Mouse (Mus musculus) hematopoietic stem cell, adult 5-6 weeks (primary cell): Measurements from ENCODE around the gene Coch. TPM values are rescaled to one million over a fixed set of nuclear protein-coding genes. Genes with fewer than 3 reads are reported as not detected.
"Not testable (repeated sequence)": the region's sequence is repeated elsewhere in the genome, so short reads cannot be mapped to it uniquely, and the experiment has no call there.

Experiments used
- ATAC-seq, 2 experiments: fragments of 125-278 bp in 1 of 2; replicated peaks in 1 of 2; 2 replicates each; pipeline ENCODE4 v1.8.0; 2016 to 2017; ENCODE audit warnings: inconsistent platforms in 2 of 2, mild to moderate bottlenecking in 2 of 2, moderate number of reproducible peaks in 2 of 2, low read depth in 1 of 2, moderate TSS enrichment in 1 of 2; ENCODE audit not compliant: low FRiP score in 2 of 2, poor library complexity in 2 of 2, severe bottlenecking in 2 of 2, insufficient read depth in 1 of 2, low TSS enrichment in 1 of 2
- total RNA-seq: library from RNA; stranded (forward); fragments of 172-1452, 232-1000 nt; gene quantifications from 2 replicates; pipeline ENCODE4 v1.2.3, GENCODE M21; 2017

Gene Coch
- 0.44 TPM in 1 of 2 replicates, not detected in the other for total RNA-seq

DNA sequence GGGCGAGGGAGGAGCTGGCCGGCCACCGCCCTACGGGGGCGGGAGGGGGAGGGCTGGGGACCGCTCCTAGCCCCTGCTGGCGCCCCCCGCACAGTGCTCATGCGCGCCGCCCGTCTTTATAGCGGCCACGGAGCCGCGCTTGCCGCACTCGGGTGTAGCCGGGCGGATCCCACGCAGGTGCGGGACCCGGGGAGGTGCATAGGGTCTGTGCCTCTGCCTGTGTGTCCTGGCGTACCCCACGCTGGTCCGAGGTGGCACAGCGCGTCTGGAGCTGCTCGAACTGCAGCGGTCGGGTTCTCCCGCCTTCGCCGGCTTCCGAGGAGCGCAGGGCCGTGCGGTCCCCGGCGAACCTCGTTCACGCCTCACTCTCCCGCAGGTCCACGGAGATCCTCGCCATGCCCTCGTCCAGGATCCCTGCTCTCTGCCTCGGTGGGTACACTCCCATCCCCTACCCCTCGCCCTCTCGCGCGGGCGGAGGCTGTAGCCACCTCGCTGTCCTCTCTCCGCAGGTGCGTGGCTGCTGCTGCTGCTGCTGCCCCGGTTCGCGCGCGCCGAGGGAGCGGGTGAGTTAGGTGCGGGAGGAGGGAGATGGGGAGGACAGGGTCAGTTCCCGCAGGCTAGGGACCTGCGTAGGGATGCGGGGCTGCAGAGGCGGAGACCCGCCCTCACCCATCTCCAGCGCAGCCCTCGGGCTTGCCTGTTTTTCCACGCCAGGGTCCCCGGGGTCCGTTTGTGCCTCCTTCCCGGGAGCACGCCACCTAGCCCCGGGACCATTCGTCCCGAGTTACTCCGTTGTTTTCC is at the start of gene Coch:
Gene Coch (plus strand): TSS at position 113 of the 801 bp plus-strand sequence.
- peak; percentile 10 to 30; a peak in 3 of 4 replicates for ATAC-seq

GRCm38 (mm10) chr12:51543402-51543960 is 49.7 kb upstream of the Coch start:
- 0 out of 4 replicates have a peak, but pooled peaks of 1 of the 2 experiments have one; percentile 22 for ATAC-seq

- ATAC-seq: no peak
These were observed 38.1 kb upstream of the Coch start for GRCm38 (mm10) chr12:51555041-51555440.

GRCm38 (mm10) chr12:51561416-51561815 is 31.7 kb upstream of the Coch start:
- no peak for ATAC-seq

DNA sequence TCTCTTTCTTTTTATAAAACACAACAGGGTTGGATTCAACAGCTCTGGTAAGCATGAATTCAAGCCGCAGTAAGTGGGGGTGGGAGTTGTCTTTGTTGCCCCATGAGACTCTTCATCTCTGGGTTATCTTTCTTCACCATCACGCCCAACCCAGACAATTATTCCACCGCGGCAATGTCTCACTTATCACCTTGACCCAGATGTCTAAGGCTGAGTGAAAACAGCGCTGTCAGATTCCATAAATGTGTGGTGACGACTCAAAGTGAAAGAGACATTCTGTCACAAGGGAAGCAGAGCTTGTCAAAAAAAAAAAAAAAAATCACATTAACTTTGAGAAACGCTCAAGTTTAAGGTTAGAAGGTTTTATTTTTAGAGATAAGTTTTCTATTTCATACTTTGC is 25.9 kb upstream of the Coch start:
- no peak for ATAC-seq

GRCm38 (mm10) chr12:51569472-51569871 is 23.7 kb upstream of the Coch start:
- no peak for ATAC-seq

- ATAC-seq: no peak
These were observed 23.2 kb upstream of the Coch start for GRCm38 (mm10) chr12:51569944-51570343.

DNA sequence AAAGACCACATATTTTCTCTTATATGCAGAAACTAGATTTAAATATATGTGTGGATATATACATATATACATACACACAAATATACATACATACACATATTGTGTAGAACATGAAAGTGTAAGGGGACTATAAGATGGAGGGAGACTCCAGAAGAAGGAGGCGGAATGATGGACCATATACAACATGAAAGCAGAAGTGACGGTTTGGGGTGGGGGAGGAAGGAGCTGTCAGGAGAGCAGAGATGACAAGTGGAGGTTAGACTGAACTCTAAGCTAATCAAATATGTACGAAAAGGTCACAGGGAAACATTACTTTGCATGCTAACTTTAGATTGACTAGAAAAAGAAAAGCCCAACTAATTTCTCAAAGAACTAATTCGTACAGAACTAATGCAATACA is 20.5 kb upstream of the Coch start:
- ATAC-seq: no peak

DNA sequence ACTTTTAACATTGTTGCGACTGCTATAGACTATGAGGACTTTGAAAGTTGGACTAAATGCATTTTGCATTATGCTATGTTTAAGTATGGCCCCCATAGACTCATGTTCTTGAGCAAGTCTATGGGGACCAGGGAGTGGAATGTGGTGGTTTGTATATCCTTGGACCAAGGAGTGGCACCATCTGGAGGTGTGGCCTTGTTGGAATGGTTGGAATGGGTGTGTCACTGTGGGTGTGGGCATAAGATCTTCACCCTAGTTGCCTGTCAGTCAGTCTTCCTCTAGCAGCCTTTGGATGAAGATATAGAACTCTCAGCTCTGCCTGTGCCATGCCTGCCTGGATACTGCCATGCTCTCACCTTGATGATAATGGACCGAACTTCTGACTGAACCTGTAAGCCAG is 15.3 kb upstream of the Coch start:
- ATAC-seq: not testable (repeated sequence)

DNA sequence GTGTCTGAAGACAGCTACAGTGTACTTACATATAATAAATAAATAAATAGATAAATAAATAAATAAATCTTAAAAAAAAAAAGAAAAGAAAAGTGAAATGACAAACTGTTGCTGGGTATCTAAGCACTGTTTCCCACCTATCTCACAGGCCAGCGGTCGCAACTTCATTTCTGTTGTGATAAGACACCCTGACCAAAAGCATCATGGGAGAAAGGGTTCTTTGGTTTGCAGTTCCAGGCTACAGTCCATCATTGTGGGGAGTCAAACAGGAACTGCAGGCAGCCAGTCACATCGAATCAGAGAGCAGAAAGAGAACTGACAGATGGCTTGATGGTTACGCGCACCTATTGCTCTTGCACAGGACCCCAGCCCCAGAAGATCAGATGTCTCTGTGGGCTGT is 3.9 kb upstream of the Coch start:
- ATAC-seq: no peak

- no peak for ATAC-seq
These were observed 1.2 kb upstream of the Coch start for GRCm38 (mm10) chr12:51591921-51592320.

DNA sequence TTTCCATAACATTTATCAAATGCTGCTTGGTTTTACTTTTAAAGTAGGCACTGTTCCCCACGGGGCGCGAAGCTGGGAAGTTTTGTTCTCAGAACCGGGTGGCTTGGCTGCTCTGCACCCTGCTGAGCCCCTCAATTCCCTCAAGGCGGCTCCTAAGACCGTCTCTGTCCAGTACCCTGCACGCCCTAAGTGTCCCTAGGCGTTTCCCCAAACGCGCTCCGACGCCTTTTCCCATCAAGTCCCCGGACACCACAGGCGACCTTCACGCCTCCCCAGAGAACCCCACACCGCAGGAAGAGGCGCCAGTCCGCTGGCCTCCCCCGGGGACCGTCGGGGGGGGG is 283 bp upstream of the Coch start:
- peak in 1 of 2 experiments; percentile 20; a peak in 1 of 4 replicates for ATAC-seq

- 0 out of 4 replicates have a peak, but pooled peaks of 1 of the 2 experiments have one; percentile 7 for ATAC-seq
These were observed 909 bp downstream of the Coch start for GRCm38 (mm10) chr12:51594030-51594470.

GRCm38 (mm10) chr12:51603306-51603705 is 10.2 kb downstream of the Coch start:
- no peak for ATAC-seq

GRCm38 (mm10) chr12:51606138-51606537 is 13.0 kb downstream of the Coch start:
- ATAC-seq: no peak

- ATAC-seq: no peak
These were observed 19.2 kb downstream of the Coch start for GRCm38 (mm10) chr12:51612361-51612760.

DNA sequence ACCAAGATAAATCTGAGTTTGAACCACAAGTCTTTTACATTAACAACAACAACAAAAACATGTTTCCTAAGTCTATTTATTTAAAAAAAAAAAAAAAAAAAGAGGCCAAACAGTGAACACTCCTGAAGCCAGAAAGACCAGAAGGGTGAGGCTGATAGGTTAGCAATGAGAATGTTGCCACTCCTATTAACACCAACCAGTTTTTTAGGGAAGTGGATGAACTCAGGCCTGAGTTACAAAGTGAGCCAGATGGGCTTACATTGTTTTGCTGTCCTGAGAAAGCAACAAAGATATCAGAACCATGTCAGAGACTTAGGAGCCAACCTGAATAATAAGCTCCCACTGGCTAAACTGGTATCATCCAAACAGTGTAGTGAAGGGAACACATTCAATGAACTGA is 27.4 kb downstream of the Coch start:
- no peak for ATAC-seq

- ATAC-seq: no peak
These were observed 28.0 kb downstream of the Coch start for GRCm38 (mm10) chr12:51621161-51621560.
